Mouse (Mus musculus): ENCODE measurements at regions not wholly inside any gene's neighbourhood (a gene's known extent, or its start where the extent isn't known, plus 50 kb on each side); places are given as distances from the start of the nearest gene placed in this dataset.
"Not testable (repeated sequence)": the region's sequence is repeated elsewhere in the genome, so short reads cannot be mapped to it uniquely, and the experiment has no call there.

- no peak for DNase-seq (ENCODE audit: low read depth, low spot score)
Observed at GRCm38 (mm10) chrX:159066212-159066611, 143.9 kb upstream of the Rps6ka3 start.

- DNase-seq (ENCODE audit: low read depth, low spot score) = no peak
Observed at GRCm38 (mm10) chrX:159072647-159073046, 137.5 kb upstream of the Rps6ka3 start.

GRCm38 (mm10) chrX:159073533-159073932, 136.6 kb upstream of the Rps6ka3 start:
- DNase-seq (ENCODE audit: low read depth, low spot score) = no peak

- no peak for DNase-seq (ENCODE audit: low read depth, low spot score)
Observed at GRCm38 (mm10) chrX:159080508-159080907, 129.6 kb upstream of the Rps6ka3 start.

GRCm38 (mm10) chrX:159110651-159111050, 99.5 kb upstream of the Rps6ka3 start:
- not testable (repeated sequence) for DNase-seq (ENCODE audit: low read depth, low spot score)

GRCm38 (mm10) chrX:159116210-159116609, 93.9 kb upstream of the Rps6ka3 start:
- no peak for DNase-seq (ENCODE audit: low read depth, low spot score)

GRCm38 (mm10) chrX:159140554-159140953, 69.6 kb upstream of the Rps6ka3 start:
- DNase-seq (ENCODE audit: low read depth, low spot score) = no peak

- DNase-seq (ENCODE audit: low read depth, low spot score) = no peak
Observed at GRCm38 (mm10) chrX:159143278-159143677, 66.8 kb upstream of the Rps6ka3 start.

GRCm38 (mm10) chrX:159144674-159145073, 65.4 kb upstream of the Rps6ka3 start:
- DNase-seq (ENCODE audit: low read depth, low spot score) = no peak

GRCm38 (mm10) chrX:159145212-159145611, 64.9 kb upstream of the Rps6ka3 start:
- no peak for DNase-seq (ENCODE audit: low read depth, low spot score)

- DNase-seq (ENCODE audit: low read depth, low spot score) = peak; percentile 4
Observed at GRCm38 (mm10) chrX:159155786-159156185, 54.3 kb upstream of the Rps6ka3 start.

GRCm38 (mm10) chrX:159156976-159157375, 53.1 kb upstream of the Rps6ka3 start:
- DNase-seq (ENCODE audit: low read depth, low spot score) = peak; percentile 11

GRCm38 (mm10) chrX:159159727-159160126, 50.4 kb upstream of the Rps6ka3 start:
- DNase-seq (ENCODE audit: low read depth, low spot score) = no peak

Data from telencephalon, adult 2 months (tissue).